Mouse (Mus musculus) neural tube, embryonic 11.5 days (tissue): ENCODE data around the gene Gm340. TPM values are rescaled to one million over a fixed set of nuclear protein-coding genes. Genes with fewer than 3 reads are reported as not detected.

Source experiments
- ATAC-seq: fragments of 200-750 bp; cut with Nextera tagmentation; 2 replicates; pipeline ENCODE4 v1.8.0; 2017; ENCODE audit warnings: moderate number of reproducible peaks, mild to moderate bottlenecking, moderate TSS enrichment, moderate library complexity; ENCODE audit not compliant: insufficient read depth, low FRiP score, low TSS enrichment
- DNase-seq: peaks from one replicate; pipeline ENCODE4 v3.0.0-alpha.2; 2015; ENCODE audit warnings: low spot score
- H3K27ac ChIP-seq: fragments of 300-500 bp; sonication (generic); 2 replicates; pipeline ENCODE4 v1.5.1; 2014; ENCODE audit warnings: low read depth, mild to moderate bottlenecking, low read length
- H3K27me3 ChIP-seq: fragments of 300-500 bp; sonication (generic); 2 replicates; pipeline ENCODE4 v1.6.1; 2014; ENCODE audit warnings: mild to moderate bottlenecking, low read length, mixed read lengths; ENCODE audit not compliant: control insufficient read depth, insufficient read depth
- H3K36me3 ChIP-seq: fragments of 300-500 bp; sonication (generic); 2 replicates; pipeline ENCODE4 v1.6.1; 2014; ENCODE audit warnings: mild to moderate bottlenecking, low read length, moderate library complexity, mixed read lengths; ENCODE audit not compliant: control insufficient read depth, insufficient read depth
- H3K4me1 ChIP-seq: fragments of 300-500 bp; sonication (generic); 2 replicates; pipeline ENCODE4 v1.6.1; 2014; ENCODE audit warnings: low read length, mixed read lengths; ENCODE audit not compliant: control insufficient read depth, insufficient read depth
- H3K4me2 ChIP-seq: fragments of 300-500 bp; sonication (generic); 2 replicates; pipeline ENCODE4 v1.6.1; 2014; ENCODE audit warnings: low read depth, mild to moderate bottlenecking, moderate library complexity
- H3K4me3 ChIP-seq: fragments of 300-500 bp; sonication (generic); 2 replicates; pipeline ENCODE4 v1.5.1; 2014; ENCODE audit warnings: low read depth, low read length
- H3K9ac ChIP-seq: fragments of 300-500 bp; sonication (generic); 2 replicates; pipeline ENCODE4 v1.6.1; 2014; ENCODE audit warnings: mild to moderate bottlenecking, low read length
- H3K9me3 ChIP-seq: fragments of 300-500 bp; sonication (generic); 2 replicates; pipeline ENCODE4 v1.6.1; 2016; ENCODE audit warnings: low read length; ENCODE audit not compliant: control insufficient read depth
- WGBS: fragments of 180-500 bp; shearing (Covaris S2); extraction: QIAGEN DNeasy Blood & Tissue Kit; methylation state at CpG from one replicate; pipeline ENCODE4 v1.1.7; 2014; 5-methylcytosine and 5-hydroxymethylcytosine counted together
- microRNA-seq: library from miRNA; unstranded; fragments of <30 nt; microRNA quantifications from one replicate; pipeline ENCODE4, GENCODE M21; 2016
- polyA plus RNA-seq: library from polyadenylated mRNA; unstranded; fragments of >200 nt; fragmentation: Nextera tagmentation; extraction: Ambion mirVana; gene quantifications from 2 replicates; pipeline ENCODE4 v1.2.1, GENCODE M21; 2014

The Gm340 gene
- polyA plus RNA-seq, 1 experiment from 2014 or later, result 4.0 TPM

DNA sequence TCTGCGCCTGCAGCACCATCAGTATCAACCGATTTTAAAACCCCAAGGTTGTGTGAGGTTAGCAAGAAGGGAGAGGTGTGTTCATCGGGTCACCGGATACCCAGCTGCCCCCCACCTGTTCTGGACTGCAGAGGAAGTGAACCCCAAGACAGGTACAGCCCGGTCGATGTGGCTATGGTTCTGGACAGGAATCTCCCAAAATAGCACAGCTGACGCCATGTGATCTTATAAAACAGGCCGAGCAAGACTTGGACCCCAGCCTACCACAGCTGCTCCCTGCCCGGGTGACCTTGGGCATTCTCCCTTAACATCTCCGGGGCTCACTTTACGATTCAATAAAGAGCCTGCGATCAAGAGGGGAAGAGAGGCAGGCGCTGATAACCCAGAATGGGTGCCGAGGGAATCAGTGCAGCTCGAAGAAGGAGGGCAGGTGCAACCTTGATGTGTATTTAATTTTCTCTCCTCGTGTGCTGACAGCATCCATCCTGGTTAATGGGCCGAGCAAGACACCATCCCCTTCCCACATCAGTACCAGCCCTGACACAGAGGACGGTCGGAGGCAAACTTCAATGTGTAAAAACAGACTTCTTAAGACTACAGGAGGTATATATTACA lies 36.7 kb downstream of the Gm340 start:
- 0 out of 2 replicates have a peak overlapping the region, but pooled peaks have one; percentile 15 for H3K27ac ChIP-seq

DNA sequence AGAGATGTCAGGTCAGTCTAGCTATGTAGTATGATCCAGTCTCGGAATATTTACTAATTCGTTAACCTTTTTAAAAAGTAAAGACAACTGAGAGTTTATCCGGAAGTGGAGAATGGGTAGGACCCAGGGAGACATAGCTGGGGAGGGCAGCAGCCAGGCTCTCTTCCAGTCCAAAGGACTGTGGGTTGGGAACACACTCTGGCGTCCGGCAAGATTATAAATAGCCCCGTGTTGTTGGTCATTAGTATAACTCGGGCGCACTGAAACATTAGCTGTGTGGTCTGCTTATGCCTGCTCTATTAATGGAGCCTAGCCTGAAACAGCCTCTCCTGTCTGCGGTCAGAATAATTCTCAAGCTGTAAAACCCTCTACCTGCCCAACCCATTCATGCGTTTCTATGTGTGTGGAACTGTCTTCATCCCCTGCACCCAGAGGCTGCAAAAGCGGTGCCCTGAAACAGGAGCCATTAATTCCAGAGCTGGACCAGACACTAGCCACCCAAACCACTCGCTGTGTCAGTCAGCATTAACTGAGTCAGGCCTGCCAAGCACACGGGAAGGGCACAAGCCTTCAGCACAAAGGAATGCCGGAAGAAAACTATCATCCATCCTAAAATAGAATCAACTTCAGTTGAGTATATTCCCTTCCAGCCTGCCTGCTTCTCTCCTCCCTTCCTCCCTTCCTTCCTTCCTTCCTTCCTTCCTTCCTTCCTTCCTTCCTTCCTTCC lies 38.4 kb downstream of the Gm340 start:
- WGBS, result 86% methylated on average over 14 of the region's 14 CpGs
- Histone ChIP-seq H3K4me1 (peaks cover 17% of the 10 kb centered on the region), H3K27me3 (no peaks in the 10 kb centered on the region)

More for the DNA sequence above, 36.7 kb downstream of the Gm340 start:
- no peaks in the 10 kb centered on the region for H3K9me3 ChIP-seq
- DNase-seq (peak; percentile 37), ATAC-seq (peak; percentile 35)
- H3K9ac ChIP-seq, result no peak overlapping the region
- H3K4me3 ChIP-seq, result no peak overlapping the region
- no peak overlapping the region for H3K4me2 ChIP-seq
- WGBS, result 67% methylated on average over 19 of the region's 19 CpGs
- H3K36me3 ChIP-seq, result no peaks in the 10 kb centered on the region
- peaks cover 17% of the 10 kb centered on the region for H3K4me1 ChIP-seq
- H3K27me3 ChIP-seq, result no peaks in the 10 kb centered on the region

DNA sequence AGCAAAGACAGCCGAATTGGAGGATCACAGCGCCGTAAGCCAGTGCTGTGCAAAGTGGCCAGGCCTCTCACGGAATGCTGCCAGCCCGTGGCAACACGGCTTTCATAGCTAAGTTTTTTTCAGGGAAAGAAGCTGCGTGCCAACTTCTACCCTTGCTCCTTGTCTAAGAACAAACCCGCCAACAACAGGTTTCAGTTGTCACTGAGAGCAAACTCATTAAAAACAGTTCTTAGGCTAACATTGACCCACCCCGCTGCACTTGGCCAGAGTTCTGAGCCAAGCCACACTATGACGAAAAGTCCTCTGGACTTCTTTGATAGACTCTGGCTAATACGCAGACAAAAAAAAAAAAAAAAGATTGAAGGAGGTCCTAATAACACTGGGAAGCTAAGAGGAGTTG lies 46.8 kb downstream of the Gm340 start:
- WGBS, result 88% methylated on average over 11 of the region's 11 CpGs

More for the DNA sequence above, 38.4 kb downstream of the Gm340 start:
- Histone ChIP-seq H3K36me3 (no peaks in the 10 kb centered on the region; the same call in 1 of the 2 replicates), H3K4me3 (no peak overlapping the region), H3K9me3 (no peaks in the 10 kb centered on the region), H3K27ac (no peak overlapping the region), H3K4me2 (no peak overlapping the region), H3K9ac (no peak overlapping the region)
- no peak for DNase-seq
- no peak for ATAC-seq

DNA sequence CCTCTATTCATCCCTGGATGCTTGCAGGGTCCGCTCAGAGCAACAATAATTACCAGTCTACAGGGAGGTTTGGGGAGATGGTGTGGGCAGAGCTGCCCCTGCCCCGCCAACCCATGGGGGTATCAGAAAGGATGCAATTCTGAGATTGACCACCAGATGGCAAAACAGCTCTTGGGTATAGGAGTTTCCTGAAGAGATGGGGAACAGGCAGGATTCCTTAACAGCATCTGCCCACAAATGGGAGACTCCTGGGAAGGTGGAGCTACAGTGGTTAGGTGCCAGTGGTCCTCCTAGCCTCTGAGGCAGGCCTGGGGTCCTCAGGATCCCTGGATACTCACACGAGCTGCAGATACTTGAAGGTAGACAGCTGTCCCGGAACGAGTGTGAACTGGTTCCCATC lies 47.4 kb downstream of the Gm340 start:
- ATAC-seq (no peak), DNase-seq (peak; percentile 58)
- Histone ChIP-seq H3K36me3 (no peaks in the 10 kb centered on the region; the same call in 1 of the 2 replicates), H3K4me2 (no peak overlapping the region), H3K27ac (no peak overlapping the region), H3K9ac (no peak overlapping the region), H3K27me3 (no peaks in the 10 kb centered on the region), H3K4me3 (no peak overlapping the region), H3K9me3 (no peaks in the 10 kb centered on the region), H3K4me1 (no peaks in the 10 kb centered on the region)
- 51% methylated on average over 5 of the region's 5 CpGs for WGBS

More for the DNA sequence above, 46.8 kb downstream of the Gm340 start:
- no peak overlapping the region for H3K4me3 ChIP-seq
- H3K4me2 ChIP-seq, result no peak overlapping the region
- no peaks in the 10 kb centered on the region for H3K9me3 ChIP-seq
- DNase-seq (no peak), ATAC-seq (no peak)
- no peaks in the 10 kb centered on the region; the same call in 1 of the 2 replicates for H3K36me3 ChIP-seq
- no peak overlapping the region for H3K27ac ChIP-seq
- H3K27me3 ChIP-seq, result no peaks in the 10 kb centered on the region
- no peaks in the 10 kb centered on the region for H3K4me1 ChIP-seq
- H3K9ac ChIP-seq, result no peak overlapping the region

DNA sequence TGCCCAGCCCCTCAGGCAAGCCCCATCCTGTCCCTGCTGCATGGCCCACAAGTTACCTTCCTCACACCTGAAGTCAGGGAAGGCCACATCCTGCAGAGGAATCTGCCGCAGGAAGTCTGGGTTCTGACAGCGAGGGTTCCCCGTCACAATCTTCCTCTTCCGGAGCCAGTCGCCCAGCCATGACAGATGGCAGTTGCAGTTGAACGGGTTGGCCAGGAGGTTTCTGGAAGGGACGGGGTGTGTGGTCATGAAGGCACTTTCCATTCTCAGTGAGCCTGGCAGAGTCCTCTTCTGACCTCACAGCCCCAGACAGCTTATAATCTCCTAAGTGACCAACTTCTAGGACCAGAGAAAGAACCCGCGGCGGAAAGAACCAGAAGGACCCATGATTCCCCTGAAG lies 51.9 kb downstream of the Gm340 start:
- DNase-seq, result no peak
- H3K9me3 ChIP-seq, result no peaks in the 10 kb centered on the region
- H3K27ac ChIP-seq, result no peak overlapping the region
- ATAC-seq, result no peak
- WGBS, result 91% methylated on average over 10 of the region's 10 CpGs
- no peaks in the 10 kb centered on the region for H3K27me3 ChIP-seq
- no peak overlapping the region for H3K4me2 ChIP-seq
- H3K9ac ChIP-seq, result no peak overlapping the region
- no peaks in the 10 kb centered on the region for H3K4me1 ChIP-seq
- no peak overlapping the region for H3K4me3 ChIP-seq
- H3K36me3 ChIP-seq, result no peaks in the 10 kb centered on the region

DNA sequence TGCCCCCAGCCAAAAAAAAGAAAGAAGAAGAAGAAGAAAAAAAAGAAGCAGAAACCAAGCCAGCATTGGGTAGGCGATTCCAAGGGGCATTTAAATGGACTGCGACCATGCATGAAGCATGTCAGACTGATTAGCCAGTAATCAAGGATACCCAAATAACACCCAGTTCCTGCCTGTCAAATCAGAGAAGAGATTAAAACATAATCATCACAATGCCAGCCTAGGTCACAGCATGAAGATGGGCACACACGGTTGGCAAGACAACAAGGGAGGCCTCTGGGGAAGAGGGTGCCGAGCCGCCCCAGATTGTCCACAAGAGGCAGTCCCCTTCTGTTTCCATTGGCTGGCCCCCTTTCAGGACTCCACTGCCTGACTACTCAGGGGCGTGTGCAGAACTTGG lies 52.8 kb downstream of the Gm340 start:
- ATAC-seq, result no peak
- no peaks in the 10 kb centered on the region for H3K9me3 ChIP-seq
- DNase-seq, result no peak
- H3K9ac ChIP-seq, result no peak overlapping the region
- no peak overlapping the region for H3K27ac ChIP-seq
- no peaks in the 10 kb centered on the region for H3K27me3 ChIP-seq
- no peak overlapping the region for H3K4me2 ChIP-seq
- no peak overlapping the region for H3K4me3 ChIP-seq
- 66% methylated on average over 6 of the region's 6 CpGs for WGBS
- no peaks in the 10 kb centered on the region for H3K4me1 ChIP-seq
- no peaks in the 10 kb centered on the region for H3K36me3 ChIP-seq

Small RNA genes within 50 kb of the gene (microRNA-seq; reads per million reads assigned to microRNA genes)
- gene Mir8091, result not detected

Other genes starting within 250 kb of the Gm340 start
- 1.5 and 2.0 TPM in 2 replicates for gene Pik3ap1, start 197.3 kb upstream of the Gm340 start, polyA plus RNA-seq
- gene Lcor, start 99.7 kb upstream of the Gm340 start, polyA plus RNA-seq, result 29.7 and 32.8 TPM in 2 replicates
- 15.3 and 17.0 TPM in 2 replicates for gene Slit1, start 161.3 kb downstream of the Gm340 start, polyA plus RNA-seq
- gene Arhgap19, start 219.7 kb downstream of the Gm340 start, polyA plus RNA-seq, result 37.0 and 37.3 TPM in 2 replicates
- 8.6 and 8.9 TPM in 2 replicates for gene Frat1, start 247.6 kb downstream of the Gm340 start, polyA plus RNA-seq